Mouse (Mus musculus) MEL (cell line): ENCODE measurements around the gene Frmd4a. TPM values are rescaled to one million over a fixed set of nuclear protein-coding genes. Genes with fewer than 3 reads are reported as not detected.

Experiments
- DNase-seq: peaks from one replicate; pipeline ENCODE4 v3.0.0; 2011; ENCODE audit warnings: low read depth, low spot score
- H3K27ac ChIP-seq: 2 replicates; pipeline ENCODE4 v1.5.1; 2012; ENCODE audit warnings: low read depth, mild to moderate bottlenecking, control low read depth, low read length, moderate library complexity; ENCODE audit not compliant: control insufficient read depth
- H3K27me3 ChIP-seq, 2 experiments: fragments of 150-350 bp in 1 of 2; sonication (generic) in 1 of 2; 2 replicates each; pipeline ENCODE4 v1.6.1; 2012; ENCODE audit warnings: low read length in 2 of 2, mild to moderate bottlenecking in 2 of 2, improper control_type of control experiment in 1 of 2, moderate library complexity in 1 of 2; ENCODE audit not compliant: insufficient read depth in 2 of 2, control insufficient read depth in 1 of 2
- H3K36me3 ChIP-seq, 2 experiments: 2 replicates each; pipeline ENCODE4 v1.6.1; 2012 to 2014; ENCODE audit warnings: low read length in 2 of 2, improper control_type of control experiment in 1 of 2, inconsistent platforms in 1 of 2, mild to moderate bottlenecking in 1 of 2; ENCODE audit not compliant: insufficient read depth in 2 of 2, control insufficient read depth in 1 of 2
- H3K4me1 ChIP-seq, 2 experiments: fragments of 150-350 bp in 1 of 2; sonication (generic) in 1 of 2; 2 replicates each; pipeline ENCODE4 v1.6.1; 2012; ENCODE audit warnings: low read length in 2 of 2, improper control_type of control experiment in 1 of 2, mild to moderate bottlenecking in 1 of 2; ENCODE audit not compliant: insufficient read depth in 2 of 2, control insufficient read depth in 1 of 2
- H3K4me3 ChIP-seq, 2 experiments: fragments of 150-350 bp in 1 of 2; sonication (generic) in 1 of 2; 2 replicates each; pipeline ENCODE4 v1.5.1; 2012; ENCODE audit warnings: low read depth in 2 of 2, low read length in 2 of 2, mild to moderate bottlenecking in 2 of 2, moderate library complexity in 2 of 2, control low read depth in 1 of 2, improper control_type of control experiment in 1 of 2; ENCODE audit not compliant: control insufficient read depth in 1 of 2, insufficient read depth in 1 of 2
- H3K79me2 ChIP-seq: 2 replicates; pipeline ENCODE4 v1.6.1; 2012; ENCODE audit warnings: mild to moderate bottlenecking, low read length, moderate library complexity; ENCODE audit not compliant: control insufficient read depth, poor library complexity, insufficient read depth
- H3K9ac ChIP-seq: 2 replicates; pipeline ENCODE4 v1.6.1; 2012; ENCODE audit warnings: low read depth, mild to moderate bottlenecking, control low read depth, low read length, moderate library complexity; ENCODE audit not compliant: control insufficient read depth, poor library complexity, severe bottlenecking
- H3K9me3 ChIP-seq: fragments of 150-350 bp; sonication (generic); replicated peaks from 2 replicates; pipeline ENCODE4 v1.6.1; 2012; ENCODE audit warnings: mild to moderate bottlenecking, low read length, improper control_type of control experiment, moderate library complexity; ENCODE audit not compliant: insufficient read depth
- BHLHE40 ChIP-seq: IDR thresholded peaks from 2 replicates; pipeline ENCODE4 v1.6.1; 2012; ENCODE audit warnings: low read depth, mild to moderate bottlenecking, inconsistent platforms, low read length, improper control_type of control experiment, borderline replicate concordance
- CHD2 ChIP-seq: IDR thresholded peaks from 2 replicates; pipeline ENCODE4 v1.6.1; 2011; ENCODE audit warnings: low read length, improper control_type of control experiment
- CTCF ChIP-seq, 3 experiments: IDR thresholded peaks in 2 of 3; conservative IDR thresholded peaks in 1 of 3; 2 replicates each; pipeline ENCODE4 v1.5.1; 2011 to 2012; ENCODE audit warnings: low read length in 3 of 3, low read depth in 2 of 3, mild to moderate bottlenecking in 2 of 3, improper control_type of control experiment in 1 of 3, inconsistent platforms in 1 of 3, mixed read lengths in 1 of 3, moderate library complexity in 1 of 3; ENCODE audit not compliant: control insufficient read depth in 1 of 3, insufficient read depth in 1 of 3, poor library complexity in 1 of 3, severe bottlenecking in 1 of 3
- ELF1 ChIP-seq: IDR thresholded peaks from 2 replicates; pipeline ENCODE4 v1.6.1; 2014; ENCODE audit warnings: low read depth, mild to moderate bottlenecking, inconsistent platforms, low read length, improper control_type of control experiment, moderate library complexity
- EP300 ChIP-seq, 2 experiments: IDR thresholded peaks; 2 replicates each; pipeline ENCODE4 v1.6.1; 2011; ENCODE audit warnings: improper control_type of control experiment in 2 of 2, low read length in 2 of 2, low read depth in 1 of 2, mild to moderate bottlenecking in 1 of 2
- ETS1 ChIP-seq: IDR thresholded peaks from 2 replicates; pipeline ENCODE4 v1.6.1; 2012; ENCODE audit warnings: low read depth, mild to moderate bottlenecking, inconsistent platforms, low read length, improper control_type of control experiment, moderate library complexity
- GABPA ChIP-seq: IDR thresholded peaks from 2 replicates; pipeline ENCODE4 v1.6.1; 2012; ENCODE audit warnings: low read depth, mild to moderate bottlenecking, inconsistent platforms, low read length, improper control_type of control experiment, moderate library complexity
- JUND ChIP-seq: IDR thresholded peaks from 2 replicates; pipeline ENCODE4 v1.6.1; 2011; ENCODE audit warnings: low read depth, mild to moderate bottlenecking, improper control_type of control experiment, low read length
- MAX ChIP-seq: IDR thresholded peaks from 2 replicates; pipeline ENCODE4 v1.6.1; 2011; ENCODE audit warnings: low read length, improper control_type of control experiment
- MAZ ChIP-seq: IDR thresholded peaks from 2 replicates; pipeline ENCODE4 v1.6.1; 2012; ENCODE audit warnings: low read depth, mild to moderate bottlenecking, inconsistent platforms, low read length, improper control_type of control experiment
- MYB ChIP-seq: IDR thresholded peaks from 2 replicates; pipeline ENCODE4 v1.6.1; 2011; ENCODE audit warnings: mild to moderate bottlenecking, low read depth, low read length, improper control_type of control experiment
- MYC ChIP-seq: IDR thresholded peaks from 2 replicates; pipeline ENCODE4 v1.6.1; 2011; ENCODE audit warnings: low read depth, mild to moderate bottlenecking, low read length, improper control_type of control experiment, moderate library complexity
- NELFE ChIP-seq: IDR thresholded peaks from 2 replicates; pipeline ENCODE4 v1.6.1; 2011; ENCODE audit warnings: low read depth, low read length, improper control_type of control experiment
- NRF1 ChIP-seq: IDR thresholded peaks from 2 replicates; pipeline ENCODE4 v1.6.1; 2014; ENCODE audit warnings: low read depth, mild to moderate bottlenecking, inconsistent platforms, low read length, improper control_type of control experiment, moderate library complexity; ENCODE audit not compliant: poor library complexity, insufficient read depth, severe bottlenecking
- POLR2AphosphoS2 ChIP-seq: IDR thresholded peaks from 2 replicates; pipeline ENCODE4 v1.6.1; 2011; ENCODE audit warnings: low read length, improper control_type of control experiment
- RAD21 ChIP-seq: IDR thresholded peaks from 2 replicates; pipeline ENCODE4 v1.6.1; 2011; ENCODE audit warnings: mild to moderate bottlenecking, low read depth, low read length, improper control_type of control experiment
- SIN3A ChIP-seq: IDR thresholded peaks from 2 replicates; pipeline ENCODE4 v1.6.1; 2012; ENCODE audit warnings: low read length, improper control_type of control experiment, inconsistent platforms
- TAL1 ChIP-seq: IDR thresholded peaks from 2 replicates; pipeline ENCODE4 v1.6.1; 2012; ENCODE audit warnings: mild to moderate bottlenecking, inconsistent platforms, low read length, moderate library complexity, mixed read lengths
- TBP ChIP-seq: IDR thresholded peaks from 2 replicates; pipeline ENCODE4 v1.8.0; 2011; ENCODE audit warnings: low read depth, low read length, improper control_type of control experiment
- USF1 ChIP-seq: IDR thresholded peaks from 2 replicates; pipeline ENCODE4 v1.6.1; 2014; ENCODE audit warnings: low read depth, mild to moderate bottlenecking, inconsistent platforms, low read length, improper control_type of control experiment, moderate library complexity
- ZMIZ1 ChIP-seq: IDR thresholded peaks from 2 replicates; pipeline ENCODE4 v1.6.1; 2012; ENCODE audit warnings: low read depth, mild to moderate bottlenecking, inconsistent platforms, low read length, improper control_type of control experiment, moderate library complexity
- polyA plus RNA-seq, 2 experiments: library from polyadenylated mRNA; stranded (reverse) in 1 of 2; unstranded in 1 of 2; fragments of >175 nt in 1 of 2; fragments of >200 nt in 1 of 2; gene quantifications; 2 replicates each; pipeline versions ENCODE4 v1.2.1 to v1.2.4; 2012; ENCODE audit warnings: low replicate concordance in 2 of 2, low read depth in 1 of 2; ENCODE audit not compliant: insufficient read length in 2 of 2, insufficient read depth in 1 of 2, missing spikeins in 1 of 2
- total RNA-seq: library from RNA; depleted of rRNA; stranded (reverse); fragments of 300-350 nt; gene quantifications from 2 replicates; pipeline ENCODE4 v1.2.3, GENCODE M21; 2012

The Frmd4a gene
- total and polyA plus RNA-seq, 3 experiments = 6.4 to 14.4 TPM; not detected in 1

GRCm38 (mm10) chr2:4144424-4144823 is 126.9 kb downstream of the Frmd4a start:
- DNase-seq = no peak
- no peak for TF ChIP-seq MYB
- no peak for TF ChIP-seq TBP
- no peak for TF ChIP-seq CTCF (IDR thresholded peaks at IDR 0.05 in 2 of 3, conservative IDR thresholded peaks at IDR 0.05 in 1 of 3; ENCODE audit: control insufficient read depth in 1 of 3, insufficient read depth in 1 of 3, low read depth in 2 of 3, low read length in 3 of 3, poor library complexity in 1 of 3, severe bottlenecking in 1 of 3)
- TF ChIP-seq TAL1 = no peak
- TF ChIP-seq JUND = no peak
- no peak for TF ChIP-seq NELFE
- no peak for TF ChIP-seq SIN3A
- TF ChIP-seq, all 39 proteins: peak for 0
- no peaks in the 10 kb centered on the region for H3K79me2 ChIP-seq

GRCm38 (mm10) chr2:4152521-4153040 is 135.1 kb downstream of the Frmd4a start:
- H3K79me2 ChIP-seq = no peaks in the 10 kb centered on the region
- no peak overlapping the region for H3K27ac ChIP-seq
- H3K4me3 ChIP-seq = no peak overlapping the region
- H3K9ac ChIP-seq = no peak overlapping the region
- no peaks in the 10 kb centered on the region for H3K9me3 ChIP-seq
- DNase-seq = no peak
- no peaks in the 10 kb centered on the region for H3K36me3 ChIP-seq
- H3K27me3 ChIP-seq = no peaks in the 10 kb centered on the region
- TF ChIP-seq MYB = no peak
- no peak for TF ChIP-seq USF1
- H3K4me1 ChIP-seq = no peaks in the 10 kb centered on the region

More at GRCm38 (mm10) chr2:4144424-4144823, 126.9 kb downstream of the Frmd4a start:
- no peak overlapping the region for H3K9ac ChIP-seq
- H3K9me3 ChIP-seq = no peaks in the 10 kb centered on the region
- no peaks in the 10 kb centered on the region for H3K4me1 ChIP-seq
- H3K27me3 ChIP-seq = peaks cover 0 to 1% of the 10 kb centered on the region in 2 experiments; a peak in 1 of 4 replicates
- H3K36me3 ChIP-seq = no peaks in the 10 kb centered on the region
- H3K27ac ChIP-seq = no peak overlapping the region
- no peak overlapping the region for H3K4me3 ChIP-seq

GRCm38 (mm10) chr2:4153131-4153631 is 135.7 kb downstream of the Frmd4a start:
- Histone ChIP-seq H3K9ac (no peak overlapping the region), H3K27me3 (no peaks in the 10 kb centered on the region), H3K36me3 (no peaks in the 10 kb centered on the region), H3K9me3 (no peaks in the 10 kb centered on the region), H3K4me3 (no peak overlapping the region), H3K27ac (no peak overlapping the region), H3K79me2 (no peaks in the 10 kb centered on the region), H3K4me1 (no peaks in the 10 kb centered on the region)
- DNase-seq = no peak
- TF ChIP-seq SIN3A (no peak), TBP (no peak), USF1 (no peak), ETS1 (no peak), GABPA (no peak), MAX (no peak), ELF1 (no peak), MAZ (no peak), ZMIZ1 (no peak), MYC (no peak), NRF1 (no peak), RAD21 (no peak), BHLHE40 (no peak), EP300 (IDR thresholded peaks at IDR 0.05; ENCODE audit: low read depth in 1 of 2, low read length in 2 of 2) (no peak), POLR2AphosphoS2 (no peak), CHD2 (no peak)
